Mouse (Mus musculus) limb, embryonic 11.5 days (tissue): ENCODE measurements around the gene 4930505A04Rik. TPM values are rescaled to one million over a fixed set of nuclear protein-coding genes. Genes with fewer than 3 reads are reported as not detected.

ENCODE experiments used
- ATAC-seq: fragments of 200-750 bp; cut with Nextera tagmentation; 2 replicates; pipeline ENCODE4 v1.8.0; 2017; ENCODE audit warnings: low read depth; ENCODE audit not compliant: insufficient number of reproducible peaks, low FRiP score, low TSS enrichment
- DNase-seq: peaks from one replicate; pipeline ENCODE4 v3.0.0-alpha.2; 2015; ENCODE audit warnings: low spot score
- H3K27ac ChIP-seq: fragments of 300-500 bp; sonication (generic); replicated peaks from 2 replicates; pipeline ENCODE4 v1.5.1; 2014; ENCODE audit warnings: low read depth, mild to moderate bottlenecking, low read length
- H3K27me3 ChIP-seq: fragments of 300-500 bp; sonication (generic); 2 replicates; pipeline ENCODE4 v1.6.1; 2014; ENCODE audit warnings: mild to moderate bottlenecking, low read length, mixed read lengths; ENCODE audit not compliant: control insufficient read depth, insufficient read depth
- H3K36me3 ChIP-seq: fragments of 300-500 bp; sonication (generic); 2 replicates; pipeline ENCODE4 v1.6.1; 2014; ENCODE audit warnings: mild to moderate bottlenecking, low read length, moderate library complexity, mixed read lengths; ENCODE audit not compliant: control insufficient read depth, insufficient read depth
- H3K4me1 ChIP-seq: fragments of 300-500 bp; sonication (generic); 2 replicates; pipeline ENCODE4 v1.6.1; 2014; ENCODE audit warnings: low read length, mixed read lengths; ENCODE audit not compliant: control insufficient read depth, insufficient read depth
- H3K4me2 ChIP-seq: fragments of 300-500 bp; sonication (generic); 2 replicates; pipeline ENCODE4 v1.6.1; 2014; ENCODE audit warnings: low read depth, mild to moderate bottlenecking, moderate library complexity; ENCODE audit not compliant: severe bottlenecking
- H3K4me3 ChIP-seq: fragments of 300-500 bp; sonication (generic); 2 replicates; pipeline ENCODE4 v1.5.1; 2014; ENCODE audit warnings: low read depth, low read length
- H3K9ac ChIP-seq: fragments of 300-500 bp; sonication (generic); 2 replicates; pipeline ENCODE4 v1.6.1; 2014; ENCODE audit warnings: mild to moderate bottlenecking, low read length
- H3K9me3 ChIP-seq: fragments of 300-500 bp; sonication (generic); 2 replicates; pipeline ENCODE4 v1.6.1; 2016; ENCODE audit warnings: low read length; ENCODE audit not compliant: control insufficient read depth
- WGBS: fragments of 180-500 bp; shearing (Covaris S2); extraction: QIAGEN DNeasy Blood & Tissue Kit; methylation state at CpG from one replicate; pipeline ENCODE4 v1.1.7; 2014; 5-methylcytosine and 5-hydroxymethylcytosine counted together
- polyA plus RNA-seq: library from polyadenylated mRNA; unstranded; fragments of >200 nt; fragmentation: Nextera tagmentation; extraction: Ambion mirVana; gene quantifications from 2 replicates; pipeline ENCODE4 v1.2.1, GENCODE M21; 2014

Gene 4930505A04Rik
- polyA plus RNA-seq, 1 experiment from 2014 or later = not detected

GRCm38 (mm10) chr11:30404619-30405200, 66.9 kb downstream of the 4930505A04Rik start:
- Histone ChIP-seq H3K27ac (no peak overlapping the region), H3K4me1 (no peaks in the 10 kb centered on the region), H3K27me3 (no peaks in the 10 kb centered on the region), H3K36me3 (no peaks in the 10 kb centered on the region), H3K9ac (no peak overlapping the region), H3K4me2 (no peak overlapping the region), H3K9me3 (no peaks in the 10 kb centered on the region), H3K4me3 (no peak overlapping the region)
- no peak for DNase-seq
- 48% methylated on average over 4 of the region's 4 CpGs for WGBS
- ATAC-seq = no peak

DNA sequence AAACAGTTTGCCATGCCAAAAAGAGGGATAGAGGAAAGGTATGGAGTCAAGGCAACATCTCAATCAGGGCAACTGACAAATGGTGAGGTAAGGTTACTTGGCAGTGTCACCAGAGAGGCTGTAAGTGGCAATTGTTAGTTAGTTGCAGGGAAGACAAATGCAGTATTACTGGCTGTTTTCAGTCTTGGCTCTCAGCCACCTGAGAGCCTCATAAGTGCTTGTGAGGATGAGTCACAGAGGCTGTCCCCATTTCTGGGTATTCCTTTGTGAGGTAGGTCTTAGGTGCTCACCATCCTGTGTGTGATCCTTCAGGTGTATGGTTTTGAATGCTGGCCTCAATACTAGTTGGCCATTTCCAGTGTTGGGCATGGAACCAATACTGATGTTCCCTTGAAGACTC, 77.3 kb downstream of the 4930505A04Rik start:
- no peak for ATAC-seq

GRCm38 (mm10) chr11:30383076-30383475, 88.6 kb downstream of the 4930505A04Rik start:
- no peak overlapping the region for H3K4me2 ChIP-seq
- H3K27ac ChIP-seq = no peak overlapping the region
- no peak overlapping the region for H3K4me3 ChIP-seq
- ATAC-seq (no peak), DNase-seq (no peak)
- H3K27me3 ChIP-seq = no peaks in the 10 kb centered on the region
- H3K36me3 ChIP-seq = no peaks in the 10 kb centered on the region
- no peaks in the 10 kb centered on the region for H3K9me3 ChIP-seq
- H3K9ac ChIP-seq = no peak overlapping the region
- H3K4me1 ChIP-seq = no peaks in the 10 kb centered on the region

More for the DNA sequence above, 77.3 kb downstream of the 4930505A04Rik start:
- Histone ChIP-seq H3K36me3 (no peaks in the 10 kb centered on the region), H3K9me3 (no peaks in the 10 kb centered on the region), H3K4me3 (no peak overlapping the region), H3K4me1 (no peaks in the 10 kb centered on the region), H3K27me3 (no peaks in the 10 kb centered on the region), H3K27ac (no peak overlapping the region), H3K9ac (no peak overlapping the region), H3K4me2 (no peak overlapping the region)
- no peak for DNase-seq

Other genes starting within 250 kb of the 4930505A04Rik start
- 65.4 and 71.7 TPM in 2 replicates for gene Sptbn1, start 203.7 kb downstream of the 4930505A04Rik start, polyA plus RNA-seq
- gene Acyp2, start 177.8 kb upstream of the 4930505A04Rik start, polyA plus RNA-seq = 3.9 and 6.2 TPM in 2 replicates